Mouse (Mus musculus) heart, embryonic 15.5 days (tissue): ENCODE measurements around the gene Cep350. TPM values are rescaled to one million over a fixed set of nuclear protein-coding genes. Genes with fewer than 3 reads are reported as not detected.

Experiments used
- ATAC-seq: fragments of 200-750 bp; cut with Nextera tagmentation; replicated peaks from 2 replicates; pipeline ENCODE4 v1.8.0; 2017; ENCODE audit warnings: low read depth, moderate TSS enrichment; ENCODE audit not compliant: insufficient number of reproducible peaks, insufficient read depth, low FRiP score
- H3K27ac ChIP-seq: fragments of 300-500 bp; sonication (generic); 2 replicates; pipeline ENCODE4 v1.5.1; 2015; ENCODE audit warnings: mild to moderate bottlenecking, inconsistent platforms
- H3K27me3 ChIP-seq: fragments of 300-500 bp; sonication (generic); 2 replicates; pipeline ENCODE4 v1.6.1; 2015; ENCODE audit warnings: inconsistent platforms
- H3K36me3 ChIP-seq: fragments of 300-500 bp; sonication (generic); 2 replicates; pipeline ENCODE4 v1.6.1; 2015; ENCODE audit warnings: mild to moderate bottlenecking, inconsistent platforms
- H3K4me1 ChIP-seq: fragments of 300-500 bp; sonication (generic); replicated peaks from 2 replicates; pipeline ENCODE4 v1.6.1; 2015; ENCODE audit warnings: inconsistent platforms
- H3K4me2 ChIP-seq: fragments of 300-500 bp; sonication (generic); 2 replicates; pipeline ENCODE4 v1.6.1; 2015; ENCODE audit warnings: inconsistent platforms, mild to moderate bottlenecking, moderate library complexity
- H3K4me3 ChIP-seq: fragments of 300-500 bp; sonication (generic); 2 replicates; pipeline ENCODE4 v1.5.1; 2015; ENCODE audit warnings: mild to moderate bottlenecking, inconsistent platforms
- H3K9ac ChIP-seq: fragments of 300-500 bp; sonication (generic); 2 replicates; pipeline ENCODE4 v1.6.1; 2015; ENCODE audit warnings: mild to moderate bottlenecking, inconsistent platforms
- H3K9me3 ChIP-seq: fragments of 300-500 bp; sonication (generic); replicated peaks from 2 replicates; pipeline ENCODE4 v1.6.1; 2016; ENCODE audit warnings: inconsistent platforms
- WGBS: fragments of 180-500 bp; shearing (Covaris S2); methylation state at CpG from one replicate; pipeline ENCODE4 v1.1.7; 2015; ENCODE audit warnings: mixed read lengths; 5-methylcytosine and 5-hydroxymethylcytosine counted together
- polyA plus RNA-seq: library from polyadenylated mRNA; unstranded; fragments of >200 nt; fragmentation: Nextera tagmentation; extraction: Ambion mirVana; gene quantifications from 2 replicates; pipeline ENCODE4 v1.2.1, GENCODE M21; 2015

The Cep350 gene
- polyA plus RNA-seq = 6.8 and 7.8 TPM in 2 replicates

DNA sequence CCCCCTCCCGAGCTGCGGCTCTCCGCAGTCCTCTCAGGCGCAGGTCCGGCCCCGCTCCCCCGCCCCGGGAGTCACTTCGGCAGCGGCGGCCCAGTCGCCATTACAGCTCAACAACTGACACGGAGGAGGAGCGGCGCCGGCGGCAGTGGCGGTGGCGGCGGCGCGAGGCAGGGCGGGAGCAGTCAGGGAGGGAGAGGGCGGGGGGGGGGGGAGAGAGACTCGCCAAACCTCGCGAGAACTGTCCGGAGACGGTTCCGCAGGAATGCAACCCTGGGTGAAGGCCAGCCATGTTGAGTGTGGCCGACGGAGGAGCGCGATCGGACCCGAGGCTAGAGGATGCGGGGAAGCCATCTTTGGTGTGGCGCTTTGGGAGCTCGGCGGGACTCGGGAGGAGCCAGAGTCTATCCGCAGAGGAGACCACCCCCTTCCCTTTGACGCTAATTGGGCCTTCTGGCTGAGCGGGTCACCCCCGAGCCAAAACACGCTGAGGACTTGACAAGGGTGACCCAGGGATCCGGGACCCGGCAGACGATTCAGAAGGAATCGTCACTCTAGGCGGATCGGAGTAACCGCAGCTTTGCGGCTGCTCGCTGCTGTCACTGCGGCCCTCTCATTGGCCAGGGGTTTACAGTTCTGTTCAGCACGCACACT lies at the start of gene Cep350:
Cep350 (minus strand) TSS at position 188 of the 651 bp plus-strand sequence.
- peak within 1 kb of the TSS; percentile 97 for H3K27ac ChIP-seq
- under 1% methylated on average over 39 of the region's 57 CpGs for WGBS
- H3K4me1 ChIP-seq = peaks cover 10% of the 10 kb centered on the region
- H3K9me3 ChIP-seq = no peaks in the 10 kb centered on the region
- peak within 1 kb of the TSS; percentile 100 for H3K9ac ChIP-seq
- peak; percentile 99 for ATAC-seq
- H3K36me3 ChIP-seq = no peaks in the 10 kb centered on the region
- H3K27me3 ChIP-seq = no peaks in the 10 kb centered on the region
- H3K4me3 ChIP-seq = peak within 1 kb of the TSS; percentile 100
- peak within 1 kb of the TSS; percentile 70 for H3K4me2 ChIP-seq

DNA sequence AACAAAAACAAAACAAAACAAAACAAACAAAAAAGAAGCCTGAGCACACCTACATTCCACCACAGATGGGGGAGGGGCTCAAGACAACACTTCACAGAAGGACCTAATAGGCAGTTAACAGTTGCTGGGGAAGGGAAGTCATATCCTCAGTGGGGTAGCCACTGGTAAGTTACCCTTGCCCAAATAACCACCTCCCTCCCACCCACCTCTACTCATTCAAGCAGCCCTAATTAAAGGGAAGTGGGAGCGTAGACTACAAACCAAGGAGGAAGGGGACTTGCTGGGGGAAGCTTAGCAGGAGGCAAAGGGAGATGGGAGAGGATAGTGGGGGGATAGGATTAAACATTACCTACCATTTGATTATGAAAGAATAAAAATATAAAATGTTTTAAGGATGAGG lies 47.3 kb upstream of the Cep350 start:
- Histone ChIP-seq H3K36me3 (peaks cover 54% of the 10 kb centered on the region), H3K9me3 (no peaks in the 10 kb centered on the region), H3K9ac (no peak overlapping the region), H3K4me1 (no peaks in the 10 kb centered on the region), H3K4me2 (no peak overlapping the region), H3K27me3 (no peaks in the 10 kb centered on the region), H3K27ac (no peak overlapping the region), H3K4me3 (no peak overlapping the region)
- no peak for ATAC-seq
- WGBS = 88% methylated on average over 1 of the region's 1 CpGs

DNA sequence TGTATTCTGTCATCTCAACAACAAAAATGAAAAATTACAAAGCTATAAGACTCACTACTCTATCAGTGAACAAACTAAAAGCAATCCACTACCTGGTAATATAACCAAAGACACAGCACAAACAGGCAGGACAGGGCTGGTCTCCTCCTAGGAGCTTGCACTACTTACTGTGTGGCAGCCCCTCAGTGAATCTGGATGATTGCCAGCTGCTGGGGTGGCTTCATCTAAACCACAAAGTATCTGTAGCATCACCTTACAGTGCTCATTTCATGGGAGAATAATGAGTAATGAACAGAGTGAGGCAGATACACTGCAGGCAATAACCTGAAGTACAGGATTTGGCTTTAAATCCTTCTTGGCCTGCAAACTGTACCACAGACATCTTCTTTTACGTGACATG lies 46.7 kb upstream of the Cep350 start:
- no peak for ATAC-seq
- H3K9me3 ChIP-seq = no peaks in the 10 kb centered on the region
- H3K4me2 ChIP-seq = no peak overlapping the region
- no peak overlapping the region for H3K4me3 ChIP-seq
- no peaks in the 10 kb centered on the region for H3K27me3 ChIP-seq
- no peak overlapping the region for H3K27ac ChIP-seq
- H3K36me3 ChIP-seq = peaks cover 56% of the 10 kb centered on the region
- 95% methylated on average over 1 of the region's 1 CpGs for WGBS
- H3K9ac ChIP-seq = no peak overlapping the region
- H3K4me1 ChIP-seq = no peaks in the 10 kb centered on the region

DNA sequence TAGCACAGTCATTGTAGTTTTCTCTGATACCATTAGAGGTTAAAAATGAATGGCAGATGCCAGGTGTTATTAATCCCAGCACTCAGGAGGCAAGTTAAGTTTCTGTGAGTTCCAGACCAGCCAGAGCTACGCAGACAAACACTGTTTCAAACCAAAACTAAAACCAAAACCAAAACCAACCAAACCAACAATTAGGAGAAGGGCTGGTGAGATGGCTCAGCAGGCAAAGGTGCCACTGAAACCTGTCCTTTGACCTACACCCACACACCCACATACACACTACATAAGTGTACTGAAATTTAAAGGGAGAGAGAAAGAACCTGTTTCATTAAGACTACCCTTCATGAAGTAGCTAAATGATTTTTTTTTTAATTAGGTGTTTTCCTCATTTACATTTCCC lies 35.9 kb upstream of the Cep350 start:
- H3K36me3 ChIP-seq = peaks cover 52% of the 10 kb centered on the region
- no peak overlapping the region for H3K4me3 ChIP-seq

DNA sequence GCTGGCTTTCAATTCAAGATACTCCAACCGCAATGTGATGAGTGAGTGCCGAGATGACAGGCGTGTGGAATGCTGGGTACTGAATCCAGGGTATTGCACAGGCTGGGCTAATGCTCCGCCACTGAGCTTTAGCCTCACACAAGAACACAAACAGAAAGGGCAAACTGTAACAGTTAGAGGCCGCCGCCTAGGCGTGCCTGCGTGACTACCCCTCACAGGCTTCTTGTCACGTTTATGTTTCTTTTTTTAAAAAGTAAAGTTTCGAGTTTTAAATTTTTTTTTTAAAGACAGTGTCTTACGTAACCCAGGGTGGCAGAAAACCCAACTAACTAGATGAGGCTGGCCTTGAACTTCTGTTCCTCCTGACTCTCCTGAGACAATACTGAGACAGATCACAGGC lies 32.9 kb upstream of the Cep350 start:
- no peak overlapping the region for H3K4me2 ChIP-seq
- H3K4me3 ChIP-seq = no peak overlapping the region
- H3K4me1 ChIP-seq = peaks cover 7% of the 10 kb centered on the region
- no peaks in the 10 kb centered on the region for H3K27me3 ChIP-seq
- 82% methylated on average over 11 of the region's 11 CpGs for WGBS
- ATAC-seq = no peak
- H3K9me3 ChIP-seq = no peaks in the 10 kb centered on the region
- H3K9ac ChIP-seq = no peak overlapping the region
- H3K27ac ChIP-seq = no peak overlapping the region
- peaks cover 42% of the 10 kb centered on the region for H3K36me3 ChIP-seq

More for the DNA sequence above, 35.9 kb upstream of the Cep350 start:
- no peak overlapping the region for H3K4me2 ChIP-seq
- H3K27me3 ChIP-seq = no peaks in the 10 kb centered on the region
- no peaks in the 10 kb centered on the region for H3K4me1 ChIP-seq
- 95% methylated on average over 1 of the region's 1 CpGs for WGBS
- no peak overlapping the region for H3K9ac ChIP-seq
- H3K27ac ChIP-seq = no peak overlapping the region
- no peaks in the 10 kb centered on the region for H3K9me3 ChIP-seq
- ATAC-seq = no peak

DNA sequence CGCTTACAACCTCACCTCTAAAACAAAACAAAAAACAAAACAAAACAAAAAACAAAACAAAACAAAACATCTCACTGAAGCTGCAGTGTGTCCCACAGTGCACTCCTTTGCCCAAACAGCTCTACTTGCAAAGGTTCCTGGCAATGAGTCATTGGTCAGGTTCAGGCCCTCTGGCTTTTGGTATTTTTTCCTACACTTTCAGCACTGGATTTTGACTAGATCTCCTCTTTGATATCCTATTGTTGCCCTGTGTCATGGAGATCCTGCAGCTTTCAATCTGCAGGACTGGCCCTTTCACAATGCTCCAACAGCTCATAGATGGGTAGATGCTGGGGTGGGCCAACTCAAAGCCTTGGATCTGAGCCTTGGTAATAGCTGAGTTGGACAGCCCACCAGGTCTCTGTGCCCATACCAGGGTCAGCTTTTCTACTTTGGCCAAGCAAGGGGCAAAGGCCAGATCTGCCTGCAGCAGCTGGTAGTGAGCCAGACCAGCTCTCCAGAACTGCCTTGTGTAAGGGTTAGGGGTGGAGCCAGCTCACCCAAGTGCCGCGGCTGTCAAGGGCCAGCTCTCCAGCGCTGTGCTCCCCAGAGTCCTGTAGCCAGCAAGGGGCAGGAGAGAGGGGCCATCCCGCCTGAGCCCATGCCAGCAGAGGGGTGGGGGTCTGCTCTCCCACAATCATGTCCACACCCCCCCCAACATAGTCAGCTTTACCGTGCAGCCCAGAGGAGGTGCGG lies 30.3 kb upstream of the Cep350 start:
- Histone ChIP-seq H3K4me1 (peaks cover 7% of the 10 kb centered on the region), H3K36me3 (peaks cover 31% of the 10 kb centered on the region), H3K9me3 (no peaks in the 10 kb centered on the region), H3K9ac (no peak overlapping the region), H3K27me3 (no peaks in the 10 kb centered on the region), H3K4me3 (no peak overlapping the region), H3K4me2 (no peak overlapping the region), H3K27ac (no peak overlapping the region)
- WGBS = 62% methylated on average over 7 of the region's 7 CpGs
- 0 out of 2 replicates have a peak, but pooled peaks have one; percentile 55 for ATAC-seq

DNA sequence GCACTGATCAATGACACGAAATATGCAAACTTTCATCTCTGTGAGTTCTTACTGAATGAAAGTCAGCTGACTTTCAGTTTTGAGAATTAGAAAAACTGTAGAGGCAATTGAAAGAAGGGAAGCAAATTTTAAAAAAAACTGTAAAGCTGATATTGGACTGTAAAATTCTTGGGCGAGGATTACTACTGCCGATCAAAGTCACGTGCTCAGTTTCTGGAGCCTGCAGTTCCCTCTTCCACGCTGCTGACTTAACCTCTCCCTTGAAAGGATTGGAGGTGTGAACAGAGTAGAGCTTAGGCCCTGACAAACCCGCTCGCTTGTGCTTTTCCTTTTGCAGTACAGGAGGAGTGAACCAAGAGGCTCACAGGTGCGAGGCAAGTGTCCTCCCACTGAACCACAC lies 29.3 kb upstream of the Cep350 start:
- ATAC-seq = no peak
- Histone ChIP-seq H3K9me3 (no peaks in the 10 kb centered on the region), H3K36me3 (peaks cover 23% of the 10 kb centered on the region), H3K27ac (no peak overlapping the region), H3K4me2 (no peak overlapping the region), H3K9ac (no peak overlapping the region), H3K4me1 (peaks cover 7% of the 10 kb centered on the region), H3K27me3 (no peaks in the 10 kb centered on the region), H3K4me3 (no peak overlapping the region)
- WGBS = 72% methylated on average over 8 of the region's 8 CpGs

DNA sequence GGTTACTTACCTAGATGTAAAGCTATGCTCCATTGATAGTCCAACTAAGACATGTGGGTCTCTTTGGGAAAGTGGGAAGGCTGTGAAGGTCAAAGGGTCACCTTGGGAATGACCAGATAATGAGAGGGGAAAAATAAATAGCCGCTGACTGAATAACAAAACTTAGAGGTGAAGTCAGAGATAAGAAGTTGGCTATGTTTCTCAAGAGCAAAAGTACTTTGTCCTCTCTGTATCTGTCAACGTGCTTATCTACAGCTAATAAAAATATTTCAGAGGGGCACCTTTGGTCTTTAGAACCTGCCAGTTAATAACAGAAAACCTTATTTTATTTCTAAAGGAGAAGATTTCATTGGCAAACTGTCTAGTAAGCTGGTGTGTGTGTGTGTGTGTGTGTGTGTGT lies 22.6 kb upstream of the Cep350 start:
- no peak overlapping the region for H3K27ac ChIP-seq
- H3K36me3 ChIP-seq = no peaks in the 10 kb centered on the region
- H3K4me2 ChIP-seq = no peak overlapping the region
- no peaks in the 10 kb centered on the region for H3K9me3 ChIP-seq
- H3K4me3 ChIP-seq = no peak overlapping the region
- H3K4me1 ChIP-seq = peaks cover 1% of the 10 kb centered on the region; the same call in 1 of the 2 replicates
- H3K27me3 ChIP-seq = no peaks in the 10 kb centered on the region
- WGBS = 12% methylated on average over 2 of the region's 2 CpGs
- no peak for ATAC-seq
- no peak overlapping the region for H3K9ac ChIP-seq

DNA sequence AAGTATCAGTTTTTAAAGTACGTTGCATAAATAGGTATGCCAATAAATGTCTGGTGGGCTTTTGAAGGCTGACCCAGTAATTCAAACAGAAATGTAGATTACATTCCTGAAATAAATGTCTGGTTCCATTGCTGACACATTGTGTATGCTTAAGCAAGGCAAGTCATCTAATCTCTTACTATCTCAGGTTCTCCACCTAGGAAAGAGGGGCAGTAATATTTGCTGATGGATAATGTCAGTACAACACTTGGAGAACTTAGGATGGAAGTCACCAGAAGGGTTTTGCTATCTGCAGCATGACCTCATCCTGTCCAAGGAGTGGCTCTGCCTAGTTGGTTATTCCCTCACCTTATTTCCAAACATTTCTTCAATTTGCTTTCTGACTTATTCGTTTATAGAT lies 21.5 kb upstream of the Cep350 start:
- Histone ChIP-seq H3K4me3 (no peak overlapping the region), H3K27ac (no peak overlapping the region), H3K27me3 (no peaks in the 10 kb centered on the region), H3K9me3 (no peaks in the 10 kb centered on the region), H3K9ac (no peak overlapping the region), H3K4me1 (peaks cover 11% of the 10 kb centered on the region), H3K4me2 (no peak overlapping the region), H3K36me3 (no peaks in the 10 kb centered on the region)
- 60% methylated on average over 2 of the region's 2 CpGs for WGBS
- no peak for ATAC-seq

DNA sequence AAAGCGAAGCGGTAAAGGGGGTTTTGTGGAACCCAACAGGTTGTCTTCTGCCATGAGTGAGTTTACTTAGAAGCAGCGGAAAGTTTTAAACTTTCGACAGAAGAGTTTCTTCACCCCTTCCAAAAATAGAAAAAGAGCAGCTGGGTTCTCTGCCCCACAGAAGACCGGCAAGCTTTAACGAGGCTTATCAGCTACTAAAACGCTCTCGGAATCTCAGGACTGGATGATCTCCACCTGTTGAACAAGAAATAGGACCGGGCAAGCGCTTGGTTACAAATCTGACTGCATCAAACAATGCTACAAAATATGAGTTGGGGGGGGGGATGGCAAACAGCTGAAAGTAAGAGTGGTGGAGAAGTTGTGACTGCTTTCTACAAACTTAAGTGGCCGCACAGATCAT lies 17.3 kb upstream of the Cep350 start:
- H3K27me3 ChIP-seq = no peaks in the 10 kb centered on the region
- no peaks in the 10 kb centered on the region for H3K9me3 ChIP-seq
- H3K36me3 ChIP-seq = no peaks in the 10 kb centered on the region
- ATAC-seq = no peak
- no peak overlapping the region for H3K4me3 ChIP-seq
- 30% methylated on average over 11 of the region's 11 CpGs for WGBS
- peaks cover 14% of the 10 kb centered on the region for H3K4me1 ChIP-seq
- H3K9ac ChIP-seq = no peak overlapping the region
- peak overlapping the region; percentile 45 for H3K27ac ChIP-seq
- peak overlapping the region; percentile 35; the same call in 1 of the 2 replicates for H3K4me2 ChIP-seq

DNA sequence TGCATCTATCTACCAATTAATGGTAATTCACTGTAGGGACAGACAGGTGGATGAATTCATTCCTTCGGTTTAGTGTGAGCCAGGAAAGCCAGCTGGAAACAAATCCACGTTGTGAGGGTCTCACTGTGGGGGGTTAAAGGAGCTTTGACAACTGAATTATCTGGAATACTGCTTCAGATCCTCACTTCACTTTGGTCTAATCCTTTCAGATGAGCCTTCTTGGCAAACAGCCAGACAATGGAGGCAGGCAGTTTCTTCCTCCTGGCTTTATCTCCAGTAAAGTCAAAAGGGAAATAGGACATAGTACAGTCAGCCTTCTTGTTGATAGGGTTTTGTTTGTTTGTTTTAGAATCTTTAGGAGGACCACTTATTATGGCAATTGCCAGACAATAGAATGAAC lies 16.3 kb upstream of the Cep350 start:
- Histone ChIP-seq H3K4me2 (no peak overlapping the region), H3K4me1 (peaks cover 14% of the 10 kb centered on the region), H3K9ac (no peak overlapping the region), H3K9me3 (no peaks in the 10 kb centered on the region), H3K27me3 (no peaks in the 10 kb centered on the region), H3K4me3 (no peak overlapping the region), H3K36me3 (no peaks in the 10 kb centered on the region), H3K27ac (no peak overlapping the region)
- 16% methylated on average over 2 of the region's 2 CpGs for WGBS
- ATAC-seq = no peak

DNA sequence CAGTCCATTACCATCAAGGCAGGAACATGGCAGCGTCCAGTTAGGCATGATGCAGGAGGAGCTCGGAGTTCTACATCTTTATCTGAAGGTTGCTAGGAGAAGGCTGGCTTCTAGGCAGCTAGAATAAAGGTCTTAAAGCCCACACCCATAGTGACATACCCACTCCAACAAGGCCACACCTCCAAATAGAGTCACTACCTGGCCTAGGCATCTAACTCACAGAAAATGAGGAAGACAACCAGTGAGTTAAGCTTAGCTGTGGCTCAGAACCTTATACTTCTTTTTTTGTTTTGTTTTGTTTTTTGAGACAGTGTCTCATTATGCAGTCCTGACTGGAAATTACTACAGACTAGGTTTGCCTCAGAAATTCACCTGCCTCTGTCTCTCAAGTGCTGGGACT lies 14.6 kb upstream of the Cep350 start:
- no peaks in the 10 kb centered on the region for H3K9me3 ChIP-seq
- H3K4me1 ChIP-seq = peaks cover 14% of the 10 kb centered on the region
- 82% methylated on average over 2 of the region's 2 CpGs for WGBS
- no peaks in the 10 kb centered on the region for H3K27me3 ChIP-seq
- H3K4me3 ChIP-seq = no peak overlapping the region
- no peak overlapping the region for H3K9ac ChIP-seq
- H3K27ac ChIP-seq = no peak overlapping the region
- ATAC-seq = no peak
- H3K36me3 ChIP-seq = no peaks in the 10 kb centered on the region
- no peak overlapping the region for H3K4me2 ChIP-seq
